Mouse (Mus musculus) liver, adult (tissue): ENCODE data around the gene Acat2.

Experiments used
- GATA4 ChIP-seq: IDR thresholded peaks from 2 replicates; pipeline ENCODE4 v1.6.1; 2014; ENCODE audit warnings: mild to moderate bottlenecking, low read length; ENCODE audit not compliant: insufficient replicate concordance

Gene Acat2

GRCm38 (mm10) chr17:12978546-12978945, 18.0 kb upstream of the Acat2 start:
- no peak for TF ChIP-seq GATA4

- no peak for TF ChIP-seq GATA4
Observed at GRCm38 (mm10) chr17:12973851-12974250, 13.3 kb upstream of the Acat2 start.

- no peak for TF ChIP-seq GATA4
Observed at GRCm38 (mm10) chr17:12967173-12967572, 6.6 kb upstream of the Acat2 start.

DNA sequence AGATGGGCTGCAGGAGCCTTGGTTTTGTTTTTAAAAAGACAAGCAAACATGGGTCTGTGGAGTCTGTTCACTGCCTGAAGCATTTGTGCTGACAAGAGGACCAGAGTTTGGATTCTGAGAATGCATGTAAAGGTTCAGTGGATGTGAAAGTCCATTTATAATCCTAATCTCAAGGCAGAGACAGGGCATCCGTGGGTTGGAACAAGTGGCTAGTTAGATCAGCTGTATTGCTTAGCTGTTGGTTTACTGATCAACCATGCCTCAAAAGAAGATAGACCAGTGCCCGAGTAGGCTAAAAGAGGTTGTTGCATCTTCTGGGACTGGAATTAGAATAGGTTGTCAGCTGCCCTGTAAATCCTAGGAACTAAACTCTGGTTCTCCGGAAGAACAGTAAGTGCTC, 2.9 kb upstream of the Acat2 start:
- TF ChIP-seq GATA4: no peak

- no peak for TF ChIP-seq GATA4
Observed at GRCm38 (mm10) chr17:12956664-12957063, 3.9 kb downstream of the Acat2 start.

DNA sequence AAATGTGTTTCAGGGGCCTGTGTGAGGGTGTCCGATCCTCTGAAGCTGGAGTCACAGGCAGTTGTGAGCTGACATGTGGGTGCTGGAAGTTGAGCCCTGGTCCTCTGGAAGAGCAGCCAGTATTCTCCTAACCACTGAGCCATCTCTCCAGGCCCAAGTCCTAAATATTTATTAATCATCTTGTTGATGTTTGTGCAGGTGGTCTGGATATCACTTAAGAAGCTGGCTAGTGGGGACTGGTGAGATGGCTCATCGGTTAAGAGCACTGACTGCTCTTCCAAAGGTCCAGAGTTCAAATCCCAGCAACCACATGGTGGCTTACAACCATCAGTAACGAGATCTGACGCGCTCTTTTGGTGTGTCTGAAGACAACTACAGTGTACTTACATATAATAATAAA, 10.9 kb downstream of the Acat2 start:
- TF ChIP-seq GATA4: no peak

GRCm38 (mm10) chr17:12942459-12943162, 17.9 kb downstream of the Acat2 start:
- no peak for TF ChIP-seq GATA4

GRCm38 (mm10) chr17:12941543-12942260, 18.8 kb downstream of the Acat2 start:
- TF ChIP-seq GATA4: no peak

DNA sequence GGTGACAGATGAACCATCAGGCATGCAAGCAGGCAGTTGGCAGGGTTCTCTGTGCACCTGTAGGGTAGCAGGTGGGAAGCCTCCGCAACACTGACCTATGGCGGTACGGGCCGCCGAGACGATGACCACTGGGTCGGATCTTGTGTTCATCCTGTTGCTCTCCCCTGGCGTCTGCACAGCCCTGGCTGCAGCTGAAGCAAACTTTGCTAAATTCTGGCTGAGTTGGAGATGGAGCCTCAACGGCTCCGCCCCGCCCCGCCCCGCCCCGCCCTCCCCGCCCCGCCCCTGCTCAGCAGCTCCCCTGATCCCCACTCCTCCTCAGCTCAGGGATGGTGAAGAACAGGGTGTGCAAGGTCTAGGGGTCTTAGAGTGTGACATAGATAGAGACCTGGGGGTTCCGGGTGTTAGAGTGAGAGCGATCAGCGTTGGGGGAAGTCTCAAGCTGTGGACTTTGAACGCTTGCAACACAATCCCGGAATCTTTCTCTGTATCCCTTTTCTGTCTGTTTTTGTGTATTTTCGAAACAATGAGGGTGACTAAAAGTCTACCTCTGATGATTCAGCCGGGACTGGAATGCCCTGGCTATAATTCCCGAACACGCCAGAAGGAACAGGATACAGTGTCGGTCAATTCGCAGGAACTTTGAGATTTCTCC, 20.3 kb downstream of the Acat2 start, which contains the start of gene Acat3:
TSS of gene Acat3 (minus strand) at position 450 of the 655 bp plus-strand sequence.
- no peak for TF ChIP-seq GATA4

GRCm38 (mm10) chr17:12938077-12938476, 22.5 kb downstream of the Acat2 start:
- TF ChIP-seq GATA4: no peak

DNA sequence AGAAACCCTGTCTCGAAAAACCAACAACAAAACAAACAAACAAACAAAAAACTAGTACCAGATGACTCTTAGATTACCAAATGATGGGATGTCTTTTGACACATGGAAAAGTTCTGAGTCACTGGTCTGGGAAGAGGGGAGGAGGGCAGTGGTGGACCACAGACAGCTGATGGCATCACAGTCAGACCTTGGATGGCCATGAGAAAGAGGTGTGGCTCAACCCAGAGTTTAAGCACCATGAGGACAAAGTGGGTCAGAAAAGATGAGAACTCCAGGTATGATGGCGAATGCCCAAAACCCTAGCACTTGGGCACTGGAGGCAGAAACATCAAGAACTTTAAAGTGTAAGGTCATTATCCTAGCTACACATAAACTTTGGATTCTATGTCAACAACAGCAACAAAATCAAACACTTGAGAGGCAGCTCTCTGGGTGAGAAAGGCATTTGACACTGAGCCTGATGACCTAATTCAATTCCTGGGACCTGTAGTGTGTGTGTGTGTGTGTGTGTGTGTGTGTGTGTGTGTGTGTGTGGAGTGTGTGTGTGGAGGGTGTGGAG, 23.1 kb downstream of the Acat2 start:
- no peak for TF ChIP-seq GATA4

DNA sequence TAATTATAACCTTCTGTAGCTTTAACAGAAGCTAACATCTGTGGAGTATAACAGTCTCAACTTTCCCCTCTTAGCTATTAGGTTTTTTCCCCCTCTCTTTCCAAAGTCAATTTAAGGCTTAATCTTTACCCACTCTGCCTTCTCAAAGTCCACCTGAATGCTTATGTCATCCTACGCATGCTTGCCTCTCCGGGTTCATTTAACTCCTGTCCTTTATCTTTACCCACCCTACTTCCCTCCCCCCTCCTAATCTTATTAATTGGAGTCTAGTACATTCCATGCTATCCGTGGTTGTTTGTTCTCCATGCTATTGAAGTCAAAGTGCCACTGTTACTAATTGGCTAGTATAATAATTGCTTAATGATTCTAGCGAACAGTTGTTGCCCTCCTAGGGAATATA, 24.8 kb downstream of the Acat2 start:
- TF ChIP-seq GATA4: peak; percentile 81; the same call in 1 of the 2 replicates

DNA sequence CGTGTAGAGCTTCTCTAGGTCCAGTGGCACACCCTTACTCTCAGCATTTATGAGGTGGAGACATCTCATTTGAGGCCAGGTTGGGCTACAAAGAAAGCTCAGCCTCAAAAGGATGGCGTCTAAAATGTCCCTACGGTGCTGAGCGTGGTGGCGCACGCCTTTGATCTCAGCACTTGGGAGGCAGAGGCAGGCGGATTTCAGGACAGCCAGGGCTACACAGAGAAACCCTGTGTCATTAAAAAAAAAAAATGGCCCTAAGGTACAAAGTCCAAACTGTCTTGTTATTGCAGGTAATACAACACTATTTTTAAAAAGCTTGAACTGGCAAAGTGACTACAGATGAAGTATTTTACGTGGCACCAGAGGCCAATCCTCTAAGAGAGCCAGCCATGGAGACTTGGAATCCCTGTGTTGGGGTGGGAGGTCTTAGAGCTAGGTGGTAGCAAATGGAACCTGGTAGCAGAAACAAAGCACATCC, 34.8 kb downstream of the Acat2 start:
- no peak for TF ChIP-seq GATA4

DNA sequence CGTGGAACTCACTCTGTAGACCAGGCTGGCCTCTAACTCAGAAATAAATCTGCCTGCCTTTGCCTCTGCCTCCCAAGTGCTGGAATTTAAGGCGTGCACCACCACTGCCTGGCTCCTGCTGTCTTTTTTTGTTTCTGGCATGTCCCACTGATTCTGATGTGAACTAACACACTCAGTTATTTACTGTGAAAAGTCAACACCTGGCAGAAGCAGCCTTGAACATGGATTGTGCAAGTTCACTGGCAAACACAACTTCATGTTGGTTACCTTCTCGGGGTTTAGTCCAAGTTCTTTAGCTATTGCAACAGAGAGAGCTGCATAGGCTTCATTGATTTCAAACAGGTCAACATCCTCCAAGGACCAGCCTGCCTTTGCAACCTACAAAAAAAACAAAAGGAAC, 35.5 kb downstream of the Acat2 start:
- TF ChIP-seq GATA4: no peak

DNA sequence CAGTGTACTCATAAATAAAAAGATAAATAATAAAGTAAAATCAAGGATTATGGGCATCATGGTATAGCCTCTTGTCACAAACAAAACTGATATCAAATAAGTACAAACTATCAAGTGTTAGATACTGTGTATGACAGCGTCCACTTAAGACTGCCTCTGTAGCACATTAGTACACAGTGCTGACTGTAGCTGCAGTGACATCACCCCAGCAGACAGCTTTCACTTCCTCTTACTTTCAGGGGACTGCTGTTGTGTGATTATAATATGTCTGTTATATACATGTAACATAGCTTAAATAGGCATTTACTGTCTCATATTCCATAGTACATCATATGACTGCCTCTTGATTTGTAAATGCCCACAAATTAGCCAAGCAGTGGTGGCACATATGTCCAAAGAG, 39.5 kb downstream of the Acat2 start:
- no peak for TF ChIP-seq GATA4
